Mouse (Mus musculus): ENCODE measurements around the gene Spaca4. TPM values are rescaled to one million over a fixed set of nuclear protein-coding genes. Genes with fewer than 3 reads are reported as not detected.

The Spaca4 gene
- polyA plus RNA-seq, 1 experiment, result not detected

DNA sequence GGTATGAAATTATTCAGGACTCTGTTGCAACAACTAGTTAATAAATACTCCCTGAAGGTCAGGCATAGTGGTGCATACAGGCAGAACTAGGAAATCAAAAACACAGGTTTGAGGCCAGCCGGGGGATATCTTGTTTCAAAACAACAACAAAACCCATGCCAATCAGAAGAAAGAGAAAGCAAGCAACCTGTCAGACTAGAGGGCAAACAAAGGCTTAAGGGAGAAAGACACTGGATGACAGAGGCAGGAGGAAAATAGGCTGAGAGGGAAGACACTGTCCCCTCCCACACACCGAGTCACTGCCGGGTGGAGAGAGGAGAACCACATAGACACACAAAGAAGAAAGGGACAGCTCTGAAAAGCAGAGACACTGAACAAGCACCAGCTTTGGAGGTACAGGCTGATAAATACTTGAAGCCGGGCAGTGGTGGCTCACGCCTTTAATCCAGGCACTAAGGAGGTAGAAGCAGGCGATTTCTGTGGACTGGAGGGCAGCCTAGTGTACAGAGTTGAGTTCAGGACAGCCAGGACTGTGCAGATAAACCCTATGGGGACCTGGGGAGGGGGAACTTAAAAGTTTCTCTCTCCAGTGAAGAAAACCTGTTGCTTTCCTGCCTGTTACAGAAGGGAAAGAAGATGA lies 11.6 kb downstream of the Spaca4 start:
- Histone ChIP-seq H3K4me2 (ENCODE audit: low read depth) (peak overlapping the region; percentile 84), H3ac (ENCODE audit: control insufficient read depth, insufficient read length) (no peak overlapping the region), H3K36me3 (ENCODE audit: control insufficient read depth, insufficient read depth) (no peaks in the 10 kb centered on the region), H3K27me3 (ENCODE audit: control insufficient read depth, insufficient read depth, insufficient read length) (no peaks in the 10 kb centered on the region), H3K79me2 (ENCODE audit: control insufficient read depth, insufficient read depth) (peaks cover 43% of the 10 kb centered on the region), H3K4me3 (peak overlapping the region; percentile 96)
- TF ChIP-seq POLR2A (IDR thresholded peaks at IDR 0.05; ENCODE audit: insufficient read length, low read depth) (no peak), SRF (IDR thresholded peaks at IDR 0.05; ENCODE audit: control insufficient read depth, insufficient read length, low read depth) (no peak), USF1 (IDR thresholded peaks at IDR 0.05; ENCODE audit: low read depth) (no peak), CEBPB (IDR thresholded peaks at IDR 0.05; ENCODE audit: insufficient read depth, poor library complexity, severe bottlenecking) (no peak), TCF3 (IDR thresholded peaks at IDR 0.05; ENCODE audit: insufficient read length, low read depth) (no peak), MAX (IDR thresholded peaks at IDR 0.05; ENCODE audit: low read depth) (no peak), REST (IDR thresholded peaks at IDR 0.05; ENCODE audit: insufficient read depth, insufficient read length) (no peak)

DNA sequence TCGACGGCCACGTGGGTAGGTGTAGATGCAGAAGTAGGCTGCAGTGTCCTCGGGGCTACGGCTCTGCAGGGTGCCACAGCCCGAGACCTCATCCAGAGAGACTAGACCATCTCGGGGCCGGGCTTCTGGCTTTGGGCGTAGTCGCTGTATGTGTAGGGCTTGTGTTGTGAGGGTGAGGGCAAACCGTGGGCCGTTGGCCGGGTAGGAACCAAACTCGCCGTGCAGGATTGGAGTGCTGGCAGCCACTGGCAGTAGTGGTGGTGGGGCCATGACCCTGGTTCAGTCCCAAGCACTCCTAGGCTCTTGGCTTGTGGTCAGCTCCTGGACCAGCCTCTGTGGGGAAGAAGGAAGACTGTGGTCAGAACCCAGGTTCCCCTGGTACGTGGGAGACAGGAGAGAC lies 12.2 kb downstream of the Spaca4 start:
- no peaks in the 10 kb centered on the region for H3K27me3 ChIP-seq (ENCODE audit: control insufficient read depth, insufficient read depth, insufficient read length)
- H3ac ChIP-seq (ENCODE audit: control insufficient read depth, insufficient read length), result no peak overlapping the region
- H3K4me2 ChIP-seq (ENCODE audit: low read depth), result no peak overlapping the region
- no peaks in the 10 kb centered on the region for H3K36me3 ChIP-seq (ENCODE audit: control insufficient read depth, insufficient read depth)
- TF ChIP-seq E2F4 (IDR thresholded peaks at IDR 0.05; ENCODE audit: insufficient read depth) (no peak), SRF (IDR thresholded peaks at IDR 0.05; ENCODE audit: control insufficient read depth, insufficient read length, low read depth) (no peak), CEBPB (IDR thresholded peaks at IDR 0.05; ENCODE audit: insufficient read depth, poor library complexity, severe bottlenecking) (no peak), TCF12 (IDR thresholded peaks at IDR 0.05; ENCODE audit: insufficient read depth, poor library complexity, severe bottlenecking) (no peak), TCF3 (IDR thresholded peaks at IDR 0.05; ENCODE audit: insufficient read length, low read depth) (no peak)
- no peak overlapping the region for H3K4me3 ChIP-seq
- H3K79me2 ChIP-seq (ENCODE audit: control insufficient read depth, insufficient read depth), result peaks cover 37% of the 10 kb centered on the region

DNA sequence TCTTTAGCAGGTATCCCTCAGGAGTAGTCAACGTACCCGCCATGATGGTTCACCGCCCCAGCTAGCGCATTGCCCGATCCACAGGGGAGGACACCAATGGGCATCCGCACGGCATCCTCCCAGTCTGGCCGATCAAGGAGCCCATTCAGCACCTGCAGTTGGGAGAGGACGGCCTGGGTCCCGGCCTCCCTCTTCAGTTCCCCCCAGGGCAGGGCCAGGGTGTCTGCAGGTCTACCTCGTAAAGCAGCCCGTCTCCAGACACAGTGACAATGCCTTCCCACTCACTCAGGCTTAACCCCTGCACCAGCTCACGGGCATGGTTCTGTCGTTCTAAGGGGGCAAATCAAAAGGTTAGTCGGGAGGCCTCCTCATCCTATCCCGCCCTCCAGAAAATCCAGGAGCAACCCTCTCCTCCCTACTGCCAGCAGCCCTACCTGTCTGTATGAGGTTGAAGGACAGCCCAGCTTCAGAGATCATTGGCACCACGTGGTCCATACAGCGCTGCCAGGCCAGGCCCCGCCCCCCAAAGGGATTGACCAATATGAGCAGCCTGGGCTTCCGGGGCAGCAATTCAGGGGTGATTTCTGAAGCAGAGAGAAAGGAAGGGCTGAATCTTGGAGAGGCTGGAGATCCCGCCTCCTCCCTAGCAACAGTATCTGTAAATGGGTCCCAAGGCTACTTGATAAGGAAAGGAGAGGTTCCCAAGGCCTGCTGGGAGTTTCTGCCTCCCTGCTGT lies 13.4 kb downstream of the Spaca4 start:
- H3ac ChIP-seq (ENCODE audit: control insufficient read depth, insufficient read length), result no peak overlapping the region
- H3K4me3 ChIP-seq, result no peak overlapping the region
- TF ChIP-seq E2F4 (IDR thresholded peaks at IDR 0.05; ENCODE audit: insufficient read depth) (no peak), POLR2AphosphoS2 (IDR thresholded peaks at IDR 0.05; ENCODE audit: insufficient read length, low read depth) (peak; percentile 70)
- H3K4me2 ChIP-seq (ENCODE audit: low read depth), result no peak overlapping the region
- peaks cover 29% of the 10 kb centered on the region for H3K79me2 ChIP-seq (ENCODE audit: control insufficient read depth, insufficient read depth)
- H3K27me3 ChIP-seq (ENCODE audit: control insufficient read depth, insufficient read depth, insufficient read length), result no peaks in the 10 kb centered on the region
- H3K36me3 ChIP-seq (ENCODE audit: control insufficient read depth, insufficient read depth), result no peaks in the 10 kb centered on the region

DNA sequence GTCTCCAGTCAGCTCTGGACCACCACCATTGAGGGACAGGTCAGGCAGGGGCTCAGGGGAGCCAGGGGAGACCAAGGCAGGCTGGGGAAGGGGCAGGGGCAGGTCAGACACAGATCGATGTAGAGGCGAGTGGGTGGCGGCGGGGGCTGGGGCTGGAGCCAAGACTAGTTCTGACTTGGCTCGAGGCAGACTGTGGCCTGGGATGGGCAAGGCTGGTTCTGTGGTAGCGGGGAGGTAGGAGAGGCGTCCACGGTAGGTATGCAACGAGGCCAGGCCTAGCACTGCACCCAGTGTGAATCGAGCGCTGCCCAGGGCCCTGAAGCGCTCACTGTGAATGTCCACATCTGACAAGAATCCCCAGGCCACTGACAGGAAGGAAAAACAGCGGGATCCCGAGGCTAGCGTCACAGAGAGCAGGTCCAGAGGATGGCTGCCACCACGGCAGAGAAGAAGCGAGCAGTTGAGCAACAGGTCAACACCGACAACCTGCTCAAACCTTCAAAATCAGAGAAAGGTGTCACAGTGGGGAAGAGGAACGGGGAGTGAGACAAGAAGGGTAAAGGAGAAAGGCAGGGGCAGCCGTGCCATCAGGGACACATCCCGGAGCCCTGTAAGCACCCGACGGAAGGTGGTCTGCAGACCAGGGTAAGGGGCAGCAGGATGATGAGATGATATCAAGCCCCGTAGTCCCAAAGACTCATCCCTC lies 14.1 kb downstream of the Spaca4 start:
- no peaks in the 10 kb centered on the region for H3K36me3 ChIP-seq (ENCODE audit: control insufficient read depth, insufficient read depth)
- no peak overlapping the region for H3K4me2 ChIP-seq (ENCODE audit: low read depth)
- peaks cover 22% of the 10 kb centered on the region for H3K79me2 ChIP-seq (ENCODE audit: control insufficient read depth, insufficient read depth)
- no peaks in the 10 kb centered on the region for H3K27me3 ChIP-seq (ENCODE audit: control insufficient read depth, insufficient read depth, insufficient read length)
- TF ChIP-seq TCF12 (IDR thresholded peaks at IDR 0.05; ENCODE audit: insufficient read depth, poor library complexity, severe bottlenecking) (no peak), MYOG (IDR thresholded peaks at IDR 0.05; ENCODE audit: control insufficient read depth in 1 of 3, insufficient read depth in 1 of 3, insufficient read length in 2 of 3, low read depth in 2 of 3) (no peak), CEBPB (IDR thresholded peaks at IDR 0.05; ENCODE audit: insufficient read depth, poor library complexity, severe bottlenecking) (no peak), MAX (IDR thresholded peaks at IDR 0.05; ENCODE audit: low read depth) (no peak), POLR2A (IDR thresholded peaks at IDR 0.05; ENCODE audit: insufficient read length, low read depth) (peak; percentile 25), REST (IDR thresholded peaks at IDR 0.05; ENCODE audit: insufficient read depth, insufficient read length) (no peak), USF1 (IDR thresholded peaks at IDR 0.05; ENCODE audit: low read depth) (no peak), SRF (IDR thresholded peaks at IDR 0.05; ENCODE audit: control insufficient read depth, insufficient read length, low read depth) (no peak), E2F4 (IDR thresholded peaks at IDR 0.05; ENCODE audit: insufficient read depth) (no peak), TCF3 (IDR thresholded peaks at IDR 0.05; ENCODE audit: insufficient read length, low read depth) (no peak), POLR2AphosphoS2 (IDR thresholded peaks at IDR 0.05; ENCODE audit: insufficient read length, low read depth) (peak; percentile 85)
- no peak overlapping the region for H3ac ChIP-seq (ENCODE audit: control insufficient read depth, insufficient read length)
- H3K4me3 ChIP-seq, result no peak overlapping the region

DNA sequence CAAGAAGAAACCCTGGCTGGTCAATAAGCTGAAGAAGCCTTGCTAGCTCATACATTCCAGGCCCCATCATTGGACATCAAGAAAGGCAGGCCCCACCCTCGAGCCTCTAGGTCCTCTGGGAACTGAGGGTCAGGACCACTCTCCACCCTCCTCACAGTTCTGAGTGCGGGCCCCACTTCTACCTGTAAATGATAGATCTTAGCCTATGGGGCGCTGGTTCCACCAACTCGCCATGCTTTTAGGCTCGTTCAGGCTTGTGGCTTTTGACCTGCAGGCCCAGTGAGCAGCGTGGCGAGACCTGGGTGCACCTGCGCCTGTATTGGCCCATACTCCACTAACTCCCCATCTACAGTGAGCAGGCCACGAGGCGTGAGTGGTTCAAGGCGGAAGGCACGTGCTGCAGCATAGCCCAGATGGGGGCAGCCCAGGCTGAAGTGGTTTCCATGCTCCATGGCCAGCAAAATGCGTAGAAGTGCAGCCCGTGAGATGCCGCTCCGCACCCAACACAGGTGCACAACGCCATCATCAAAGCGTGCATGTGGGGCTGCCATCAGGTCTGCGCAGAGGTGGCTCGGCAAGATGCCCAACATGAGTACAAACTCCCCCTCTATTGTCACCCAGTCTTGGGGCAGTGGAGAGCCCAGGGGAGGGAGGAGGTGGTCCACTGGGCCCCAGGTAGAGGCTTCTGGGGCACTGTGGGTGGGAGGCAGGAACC lies 15.0 kb downstream of the Spaca4 start:
- no peaks in the 10 kb centered on the region for H3K36me3 ChIP-seq (ENCODE audit: control insufficient read depth, insufficient read depth)
- no peak overlapping the region for H3K4me2 ChIP-seq (ENCODE audit: low read depth)
- H3ac ChIP-seq (ENCODE audit: control insufficient read depth, insufficient read length), result no peak overlapping the region
- no peak overlapping the region for H3K4me3 ChIP-seq
- no peaks in the 10 kb centered on the region for H3K27me3 ChIP-seq (ENCODE audit: control insufficient read depth, insufficient read depth, insufficient read length)
- TF ChIP-seq MYOG (IDR thresholded peaks at IDR 0.05; ENCODE audit: control insufficient read depth in 1 of 3, insufficient read depth in 1 of 3, insufficient read length in 2 of 3, low read depth in 2 of 3), result no peak
- peak; percentile 92 for TF ChIP-seq POLR2AphosphoS2 (IDR thresholded peaks at IDR 0.05; ENCODE audit: insufficient read length, low read depth)
- H3K79me2 ChIP-seq (ENCODE audit: control insufficient read depth, insufficient read depth), result peaks cover 14% of the 10 kb centered on the region

All from myocyte (in vitro differentiated cells).